Mouse (Mus musculus): Measurements from ENCODE around the gene Hnrnpa1. TPM values are rescaled to one million over a fixed set of nuclear protein-coding genes. Genes with fewer than 3 reads are reported as not detected.
"Not testable (repeated sequence)": the region's sequence is repeated elsewhere in the genome, so short reads cannot be mapped to it uniquely, and the experiment has no call there.

The Hnrnpa1 gene
- polyA plus RNA-seq, 1 experiment from 2014 or later: 906 TPM

DNA sequence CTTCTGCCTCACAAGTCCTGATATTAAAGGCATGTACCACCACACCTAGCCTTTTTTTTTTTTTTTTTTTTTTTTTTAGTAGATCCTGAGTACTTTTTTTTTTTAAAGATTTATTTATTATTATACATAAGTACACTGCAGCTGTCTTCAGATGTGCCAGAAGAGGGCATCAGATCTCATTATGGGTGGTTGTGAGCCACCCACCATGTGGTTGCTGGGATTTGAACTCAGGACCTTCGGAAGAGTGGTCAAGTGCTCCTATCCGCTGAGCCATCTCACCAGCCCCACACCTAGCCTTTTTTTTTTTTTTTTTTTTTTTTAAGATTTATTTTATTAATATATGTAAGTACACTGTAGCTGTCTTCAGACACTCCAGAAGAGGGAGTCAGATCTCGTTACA lies 35.7 kb downstream of the Hnrnpa1 start:
- not testable (repeated sequence) for H3K4me1 ChIP-seq (ENCODE audit: control insufficient read depth, insufficient read depth, low read length); ATAC-seq (ENCODE audit: insufficient number of reproducible peaks, insufficient read depth, low FRiP score, low read depth); H3K4me3 ChIP-seq (ENCODE audit: low read depth, low read length); H3K4me2 ChIP-seq (replicated peaks; ENCODE audit: low read depth, low read length); H3K36me3 ChIP-seq (ENCODE audit: control insufficient read depth, insufficient read depth, low read length); H3K9me3 ChIP-seq (ENCODE audit: control insufficient read depth, low read depth, low read length); H3K9ac ChIP-seq (replicated peaks; ENCODE audit: low read depth, low read length); H3K27me3 ChIP-seq (ENCODE audit: control insufficient read depth, insufficient read depth, low read length); H3K27ac ChIP-seq (ENCODE audit: low read length)
- 94% methylated on average over 3 of the region's 3 CpGs for WGBS

DNA sequence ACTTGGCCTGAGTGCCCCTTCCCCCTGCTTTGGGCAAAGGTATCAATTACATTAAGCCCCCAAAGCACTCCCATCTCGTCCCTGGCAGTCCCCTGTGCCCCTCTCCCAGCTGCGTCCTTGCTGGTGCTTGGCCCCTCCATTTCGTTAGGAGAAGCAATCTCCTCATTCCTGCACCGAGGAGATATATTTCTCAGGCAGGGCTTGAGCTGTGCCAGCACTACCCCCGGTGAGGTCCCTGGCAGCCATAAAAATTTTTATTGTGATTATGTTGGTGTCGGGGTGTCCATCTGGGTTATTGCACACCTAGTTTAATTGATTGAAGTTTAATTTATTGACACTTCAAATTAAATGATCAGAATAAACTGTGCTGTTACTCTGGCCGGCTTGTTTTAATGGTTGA lies 37.7 kb downstream of the Hnrnpa1 start:
- Histone ChIP-seq H3K9ac (replicated peaks; ENCODE audit: low read depth, low read length) (no peak overlapping the region), H3K4me1 (ENCODE audit: control insufficient read depth, insufficient read depth, low read length) (peaks cover 7% of the 10 kb centered on the region; the same call in 1 of the 2 replicates), H3K9me3 (ENCODE audit: control insufficient read depth, low read depth, low read length) (no peaks in the 10 kb centered on the region), H3K4me2 (replicated peaks; ENCODE audit: low read depth, low read length) (no peak overlapping the region), H3K27me3 (ENCODE audit: control insufficient read depth, insufficient read depth, low read length) (no peaks in the 10 kb centered on the region), H3K27ac (ENCODE audit: low read length) (no peak overlapping the region), H3K4me3 (ENCODE audit: low read depth, low read length) (no peak overlapping the region), H3K36me3 (ENCODE audit: control insufficient read depth, insufficient read depth, low read length) (no peaks in the 10 kb centered on the region; the same call in 1 of the 2 replicates)
- ATAC-seq (ENCODE audit: insufficient number of reproducible peaks, insufficient read depth, low FRiP score, low read depth): no peak
- WGBS: 59% methylated on average over 7 of the region's 7 CpGs

DNA sequence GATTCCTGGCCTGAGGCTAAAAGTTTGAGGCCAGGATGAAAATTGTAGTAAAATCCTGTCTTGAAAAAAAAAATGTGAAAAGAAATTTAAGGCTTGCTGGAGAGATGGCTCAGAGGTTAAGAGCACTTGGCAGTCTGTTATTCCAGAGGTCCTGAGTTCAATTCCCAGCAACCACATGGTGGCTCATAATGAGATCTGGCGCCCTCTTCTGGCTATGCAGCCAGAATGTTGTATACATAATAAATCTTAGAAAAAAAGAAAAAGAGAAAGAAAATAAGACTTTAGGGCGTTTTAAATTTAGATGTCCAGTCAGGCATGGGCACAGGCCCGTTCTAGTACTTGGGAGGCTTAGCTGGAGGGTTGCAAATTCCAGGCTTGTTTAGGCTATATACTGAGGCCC lies 39.5 kb downstream of the Hnrnpa1 start:
- Histone ChIP-seq H3K36me3 (ENCODE audit: control insufficient read depth, insufficient read depth, low read length) (no peaks in the 10 kb centered on the region; the same call in 1 of the 2 replicates), H3K4me3 (ENCODE audit: low read depth, low read length) (no peak overlapping the region), H3K9ac (replicated peaks; ENCODE audit: low read depth, low read length) (no peak overlapping the region), H3K4me1 (ENCODE audit: control insufficient read depth, insufficient read depth, low read length) (peaks cover 2% of the 10 kb centered on the region; the same call in 1 of the 2 replicates), H3K27me3 (ENCODE audit: control insufficient read depth, insufficient read depth, low read length) (no peaks in the 10 kb centered on the region), H3K4me2 (replicated peaks; ENCODE audit: low read depth, low read length) (no peak overlapping the region), H3K9me3 (ENCODE audit: control insufficient read depth, low read depth, low read length) (no peaks in the 10 kb centered on the region), H3K27ac (ENCODE audit: low read length) (no peak overlapping the region)
- WGBS: 60% methylated on average over 3 of the region's 3 CpGs
- no peak for ATAC-seq (ENCODE audit: insufficient number of reproducible peaks, insufficient read depth, low FRiP score, low read depth)

DNA sequence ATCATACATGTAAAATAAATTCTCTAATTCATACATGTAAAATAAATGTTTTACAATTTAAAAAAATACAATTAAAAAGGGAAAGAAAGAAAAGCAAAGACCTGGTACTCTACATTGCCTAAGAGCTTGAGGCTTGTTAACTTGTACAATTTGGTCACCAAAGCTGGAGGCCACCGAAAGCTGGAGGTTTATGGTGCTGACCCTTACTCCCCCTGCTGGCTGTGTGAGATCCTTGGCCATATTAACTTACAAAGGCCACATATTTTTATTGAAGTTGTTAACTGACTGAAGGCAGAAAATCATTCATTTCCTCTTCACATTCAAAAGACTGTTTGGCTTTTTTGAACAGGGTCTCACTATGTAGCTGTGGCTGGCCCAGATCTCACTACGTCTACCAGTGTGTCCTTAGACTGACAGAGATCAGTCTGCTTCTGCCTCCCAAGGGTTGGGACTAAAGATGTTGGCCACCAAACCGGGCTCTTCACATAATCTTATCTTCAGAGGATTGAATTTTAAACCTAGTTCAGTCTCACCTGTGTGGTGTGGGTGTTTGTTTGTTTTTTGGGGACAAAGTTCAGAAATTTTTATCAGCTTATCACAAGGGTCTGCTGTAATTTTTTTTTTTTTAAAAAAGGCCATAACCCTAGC lies 40.7 kb downstream of the Hnrnpa1 start:
- Histone ChIP-seq H3K4me1 (ENCODE audit: control insufficient read depth, insufficient read depth, low read length) (peaks cover 14% of the 10 kb centered on the region; the same call in 1 of the 2 replicates), H3K4me3 (ENCODE audit: low read depth, low read length) (no peak overlapping the region), H3K9me3 (ENCODE audit: control insufficient read depth, low read depth, low read length) (no peaks in the 10 kb centered on the region), H3K9ac (replicated peaks; ENCODE audit: low read depth, low read length) (no peak overlapping the region), H3K27ac (ENCODE audit: low read length) (no peak overlapping the region), H3K4me2 (replicated peaks; ENCODE audit: low read depth, low read length) (no peak overlapping the region), H3K27me3 (ENCODE audit: control insufficient read depth, insufficient read depth, low read length) (no peaks in the 10 kb centered on the region), H3K36me3 (ENCODE audit: control insufficient read depth, insufficient read depth, low read length) (no peaks in the 10 kb centered on the region; the same call in 1 of the 2 replicates)
- ATAC-seq (ENCODE audit: insufficient number of reproducible peaks, insufficient read depth, low FRiP score, low read depth): 0 out of 2 replicates have a peak, but pooled peaks have one; percentile 29
- WGBS: 55% methylated on average over 3 of the region's 3 CpGs

DNA sequence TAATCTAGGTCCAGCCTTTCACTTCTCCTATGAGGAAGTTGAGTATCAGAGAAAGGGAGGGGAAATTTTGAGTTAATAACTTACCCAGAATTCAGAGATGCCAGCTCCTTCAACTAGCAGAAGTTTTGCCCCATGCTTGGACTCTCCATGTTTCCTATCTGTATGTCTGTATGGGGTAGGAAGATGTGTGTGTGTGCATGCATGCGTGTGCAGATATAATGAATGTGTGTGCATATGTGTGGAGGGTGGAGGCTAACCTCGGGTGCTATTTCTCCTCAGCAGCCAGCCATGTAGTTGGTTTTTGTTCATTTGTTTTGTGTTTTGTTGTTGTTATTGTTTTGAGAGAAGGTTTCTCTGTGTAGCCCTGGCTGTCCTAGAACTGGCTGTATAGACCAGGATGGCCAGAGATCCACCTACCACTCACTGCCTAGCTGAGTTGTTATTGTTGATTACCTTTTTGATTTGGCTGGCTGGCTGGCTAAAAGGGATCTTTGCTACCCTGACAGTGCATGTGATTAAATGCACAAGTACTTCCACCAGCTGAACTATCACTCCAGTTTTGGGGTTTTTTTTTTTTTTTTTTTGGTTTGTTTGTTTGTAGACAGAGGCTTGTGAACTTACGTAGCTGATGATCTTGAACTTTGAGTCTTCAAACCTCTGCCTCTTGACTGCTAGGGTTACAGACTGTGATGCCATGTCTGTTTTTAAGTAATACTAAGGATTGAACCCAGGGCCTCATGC lies 41.4 kb downstream of the Hnrnpa1 start:
- H3K9ac ChIP-seq (replicated peaks; ENCODE audit: low read depth, low read length): no peak overlapping the region; the same call in 1 of the 2 replicates
- no peak overlapping the region for H3K4me3 ChIP-seq (ENCODE audit: low read depth, low read length)
- no peak for ATAC-seq (ENCODE audit: insufficient number of reproducible peaks, insufficient read depth, low FRiP score, low read depth)
- H3K27ac ChIP-seq (ENCODE audit: low read length): peak overlapping the region; percentile 29; the same call in 1 of the 2 replicates
- no peaks in the 10 kb centered on the region for H3K9me3 ChIP-seq (ENCODE audit: control insufficient read depth, low read depth, low read length)
- no peaks in the 10 kb centered on the region for H3K27me3 ChIP-seq (ENCODE audit: control insufficient read depth, insufficient read depth, low read length)
- WGBS: 87% methylated on average over 3 of the region's 3 CpGs
- H3K4me1 ChIP-seq (ENCODE audit: control insufficient read depth, insufficient read depth, low read length): peaks cover 17% of the 10 kb centered on the region; the same call in 1 of the 2 replicates
- H3K36me3 ChIP-seq (ENCODE audit: control insufficient read depth, insufficient read depth, low read length): no peaks in the 10 kb centered on the region; the same call in 1 of the 2 replicates
- H3K4me2 ChIP-seq (replicated peaks; ENCODE audit: low read depth, low read length): no peak overlapping the region

DNA sequence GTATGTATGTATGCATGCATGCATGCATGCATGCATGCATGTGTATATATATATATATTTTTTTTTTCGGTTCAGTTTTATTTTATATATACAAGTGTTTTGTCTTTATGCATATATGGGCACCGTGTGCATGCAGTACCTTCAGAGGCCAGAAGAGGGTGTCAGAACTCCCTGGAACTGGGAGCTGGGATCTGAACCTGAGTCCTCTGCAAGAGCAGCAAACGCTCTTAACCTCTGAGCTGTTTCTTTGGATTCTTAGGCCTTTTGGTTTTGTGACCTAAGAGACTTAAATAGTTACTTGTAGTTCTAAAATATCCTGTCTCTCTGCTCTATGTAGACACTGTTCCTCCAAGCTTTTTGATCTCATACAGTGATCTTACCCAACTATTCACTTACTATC lies 43.8 kb downstream of the Hnrnpa1 start:
- no peak for ATAC-seq (ENCODE audit: insufficient number of reproducible peaks, insufficient read depth, low FRiP score, low read depth)
- Histone ChIP-seq H3K9me3 (ENCODE audit: control insufficient read depth, low read depth, low read length) (no peaks in the 10 kb centered on the region), H3K36me3 (ENCODE audit: control insufficient read depth, insufficient read depth, low read length) (0 out of 2 replicates have a peak, but pooled peaks cover 4% of the 10 kb centered on the region), H3K4me2 (replicated peaks; ENCODE audit: low read depth, low read length) (no peak overlapping the region), H3K4me1 (ENCODE audit: control insufficient read depth, insufficient read depth, low read length) (peaks cover 17% of the 10 kb centered on the region; the same call in 1 of the 2 replicates), H3K27me3 (ENCODE audit: control insufficient read depth, insufficient read depth, low read length) (no peaks in the 10 kb centered on the region), H3K4me3 (ENCODE audit: low read depth, low read length) (no peak overlapping the region), H3K27ac (ENCODE audit: low read length) (no peak overlapping the region), H3K9ac (replicated peaks; ENCODE audit: low read depth, low read length) (no peak overlapping the region)
- 71% methylated on average over 3 of the region's 3 CpGs for WGBS

DNA sequence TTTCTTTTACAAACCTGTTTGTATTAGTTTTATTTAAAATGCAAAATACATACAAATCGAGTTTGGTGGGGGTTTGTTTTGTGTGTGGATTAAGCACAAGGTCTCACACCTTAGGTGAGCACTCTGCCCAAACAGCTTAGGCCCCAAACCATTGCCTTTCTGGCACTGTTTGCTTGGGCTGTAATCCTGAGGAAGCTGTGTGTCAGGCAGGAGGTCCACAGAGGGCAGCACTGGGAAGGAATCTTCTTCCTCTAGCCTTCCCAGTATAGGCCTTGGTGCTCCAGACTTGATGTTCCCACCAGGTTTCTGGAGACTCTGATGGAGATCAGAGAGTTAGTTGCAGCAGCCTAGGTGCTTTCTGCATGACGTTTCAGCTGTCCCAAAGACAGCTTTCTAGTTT lies 44.4 kb downstream of the Hnrnpa1 start:
- no peak overlapping the region for H3K9ac ChIP-seq (replicated peaks; ENCODE audit: low read depth, low read length)
- H3K4me1 ChIP-seq (ENCODE audit: control insufficient read depth, insufficient read depth, low read length): peaks cover 17% of the 10 kb centered on the region; the same call in 1 of the 2 replicates
- no peak overlapping the region for H3K27ac ChIP-seq (ENCODE audit: low read length)
- no peaks in the 10 kb centered on the region for H3K27me3 ChIP-seq (ENCODE audit: control insufficient read depth, insufficient read depth, low read length)
- H3K36me3 ChIP-seq (ENCODE audit: control insufficient read depth, insufficient read depth, low read length): peaks cover 8% of the 10 kb centered on the region; the same call in 1 of the 2 replicates
- 33% methylated on average over 2 of the region's 2 CpGs for WGBS
- ATAC-seq (ENCODE audit: insufficient number of reproducible peaks, insufficient read depth, low FRiP score, low read depth): no peak
- H3K4me3 ChIP-seq (ENCODE audit: low read depth, low read length): no peak overlapping the region
- H3K4me2 ChIP-seq (replicated peaks; ENCODE audit: low read depth, low read length): no peak overlapping the region
- H3K9me3 ChIP-seq (ENCODE audit: control insufficient read depth, low read depth, low read length): no peaks in the 10 kb centered on the region

DNA sequence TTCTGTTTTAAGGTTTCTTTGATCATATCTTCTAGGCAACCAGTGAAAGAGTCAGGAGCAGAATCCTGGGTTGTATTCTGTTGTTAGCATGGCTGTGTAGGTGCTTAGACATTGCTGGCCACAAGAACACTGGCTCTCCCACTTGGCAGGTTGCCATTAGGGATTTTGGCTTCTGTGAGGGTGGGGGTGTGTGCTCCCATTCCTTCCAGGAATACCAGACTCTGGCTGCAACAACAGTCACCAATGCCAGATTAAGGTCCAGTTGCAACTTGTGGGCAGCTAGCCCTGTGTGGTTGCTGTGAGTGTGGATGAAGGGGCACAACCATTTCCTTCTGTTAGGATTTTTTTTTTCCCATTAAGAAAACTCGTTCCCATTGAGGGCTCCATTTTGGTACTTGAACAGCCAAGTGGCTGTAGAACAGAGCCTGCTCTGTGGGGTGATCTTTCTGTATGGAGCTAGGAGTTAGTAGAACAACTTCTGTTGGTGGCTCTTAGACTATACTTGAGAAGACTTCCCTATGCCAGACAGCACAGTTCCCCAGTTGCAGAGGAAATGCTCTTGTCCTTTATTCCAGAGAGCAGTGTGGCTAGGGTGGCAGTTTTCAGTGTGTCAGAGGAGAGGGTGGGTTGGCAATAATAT lies 45.7 kb downstream of the Hnrnpa1 start:
- Histone ChIP-seq H3K9ac (replicated peaks; ENCODE audit: low read depth, low read length) (no peak overlapping the region), H3K4me1 (ENCODE audit: control insufficient read depth, insufficient read depth, low read length) (peaks cover 17% of the 10 kb centered on the region; the same call in 1 of the 2 replicates), H3K9me3 (ENCODE audit: control insufficient read depth, low read depth, low read length) (no peaks in the 10 kb centered on the region), H3K27ac (ENCODE audit: low read length) (0 out of 2 replicates have a peak overlapping the region, but pooled peaks have one; percentile 44), H3K4me3 (ENCODE audit: low read depth, low read length) (no peak overlapping the region), H3K4me2 (replicated peaks; ENCODE audit: low read depth, low read length) (no peak overlapping the region), H3K36me3 (ENCODE audit: control insufficient read depth, insufficient read depth, low read length) (peaks cover 17% of the 10 kb centered on the region; the same call in 1 of the 2 replicates), H3K27me3 (ENCODE audit: control insufficient read depth, insufficient read depth, low read length) (no peaks in the 10 kb centered on the region)
- ATAC-seq (ENCODE audit: insufficient number of reproducible peaks, insufficient read depth, low FRiP score, low read depth): no peak
- WGBS: 73% methylated on average over 1 of the region's 1 CpGs

Data from stomach, embryonic 14.5 days (tissue).